Mouse (Mus musculus): ENCODE data around the gene Gm20605.
"Not testable (repeated sequence)": the region's sequence is repeated elsewhere in the genome, so short reads cannot be mapped to it uniquely, and the experiment has no call there.

The Gm20605 gene

DNA sequence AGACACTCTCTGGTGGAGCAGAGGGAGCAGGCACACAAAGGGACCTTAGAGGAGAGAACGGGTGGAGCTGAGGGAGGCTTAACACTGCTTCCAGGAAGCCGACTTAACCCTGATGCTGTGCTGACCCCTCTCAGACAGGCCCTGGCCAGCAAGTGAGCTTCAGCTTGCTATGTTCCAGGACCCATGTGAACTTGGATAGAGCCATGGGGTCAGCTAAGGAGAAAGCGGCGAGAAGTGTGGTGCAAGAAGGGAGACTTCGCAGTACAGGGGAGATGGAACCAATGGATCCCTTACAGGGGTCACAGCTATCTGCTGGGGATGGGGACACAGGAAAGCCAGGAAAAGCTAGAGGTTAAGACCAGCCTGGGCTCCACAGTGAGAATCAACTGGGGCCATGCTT is 15.9 kb upstream of the Gm20605 start:
- DNase-seq (ENCODE audit: low read depth), result no peak

DNA sequence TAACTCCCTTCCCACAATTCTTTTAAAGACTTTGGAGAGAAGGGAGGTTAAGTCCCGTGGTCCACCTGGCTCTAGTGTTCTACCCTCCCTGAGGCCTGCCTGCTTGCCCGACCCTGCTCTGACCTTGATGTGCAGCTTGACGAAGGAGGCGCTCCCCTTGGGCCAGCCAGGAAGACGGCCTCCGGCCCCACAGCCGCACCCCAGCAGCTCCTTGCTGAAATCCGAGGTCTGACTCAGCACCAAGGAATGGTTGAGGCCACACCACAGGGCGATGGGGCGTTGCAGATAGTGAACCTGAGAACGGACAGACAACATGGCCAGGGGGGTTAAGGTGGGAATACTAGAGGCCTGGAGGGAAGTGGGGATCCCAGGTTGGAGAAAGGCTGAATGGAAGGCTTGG is 15.4 kb upstream of the Gm20605 start, which contains the start of gene Pcolce:
Gene Pcolce (minus strand): TSS at position 235 of the 400 bp plus-strand sequence.
- peak; percentile 53 for DNase-seq (ENCODE audit: low read depth)

DNA sequence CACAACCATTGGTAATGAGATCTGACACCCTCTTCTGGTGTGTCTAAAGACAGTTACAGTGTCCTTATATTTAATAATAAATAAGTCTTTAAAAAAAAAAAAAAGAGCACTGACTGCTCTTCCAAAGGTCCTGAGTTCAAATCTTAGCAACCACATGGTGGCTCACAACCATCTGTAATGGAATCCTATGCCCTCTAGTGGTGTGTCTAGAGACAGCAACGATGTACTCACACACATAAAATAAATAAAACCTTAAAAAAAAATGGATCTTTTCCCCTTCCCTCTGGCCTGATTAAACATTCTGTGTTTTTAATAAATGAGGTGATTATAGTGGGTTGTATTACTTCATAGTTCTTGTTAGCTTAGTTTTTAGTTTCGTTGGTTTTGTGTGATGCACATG is 14.1 kb upstream of the Gm20605 start:
- DNase-seq (ENCODE audit: low read depth), result not testable (repeated sequence)

DNA sequence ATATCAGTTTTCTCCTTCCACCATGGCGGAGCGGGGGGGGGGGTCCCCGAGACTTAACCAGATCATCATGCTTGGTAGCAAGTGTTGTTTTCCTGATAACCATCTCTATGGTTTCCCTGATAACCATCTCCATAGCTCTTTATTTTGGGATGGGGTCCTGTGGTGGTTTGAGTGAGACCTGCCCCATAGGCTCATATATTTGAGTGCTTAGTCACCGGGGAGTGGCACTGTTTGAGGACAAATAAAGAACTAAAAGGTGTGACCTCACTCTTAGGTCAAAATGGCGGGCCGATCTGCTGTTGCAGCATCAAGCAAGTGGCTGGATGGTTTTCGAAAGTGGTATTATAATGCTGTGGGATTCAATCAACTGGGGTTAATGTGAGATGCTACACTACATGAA is 13.6 kb upstream of the Gm20605 start:
- no peak for DNase-seq (ENCODE audit: low read depth)

DNA sequence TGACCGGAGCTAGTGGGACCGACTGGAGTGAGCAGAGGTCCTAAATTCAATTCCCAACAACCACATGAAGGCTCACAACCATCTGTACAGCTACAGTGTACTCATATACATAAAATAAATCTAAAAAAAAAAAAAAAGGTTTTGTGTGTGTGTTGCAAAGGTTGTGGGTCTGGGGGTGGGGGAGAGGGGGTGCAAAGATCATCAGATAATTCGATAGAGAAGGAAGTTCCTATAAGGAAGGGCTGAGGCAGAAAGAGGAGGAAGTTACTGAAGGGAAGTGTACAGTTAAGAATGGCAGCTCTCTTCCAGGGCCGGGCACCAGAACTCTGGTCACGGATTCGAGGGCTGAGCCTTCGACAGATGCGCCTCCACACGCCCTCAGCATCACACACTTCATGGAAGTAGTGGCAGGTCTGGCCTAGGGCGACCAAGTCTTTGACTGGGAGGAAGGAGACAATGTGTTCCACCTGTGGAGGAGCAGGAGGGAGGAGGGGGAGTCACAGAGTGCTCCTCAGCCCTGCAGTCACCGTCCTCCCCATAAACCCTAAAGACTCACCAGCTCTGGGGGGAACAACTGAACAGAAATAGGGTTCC is 4.9 kb upstream of the Gm20605 start:
- no peak for DNase-seq (ENCODE audit: low read depth)

DNA sequence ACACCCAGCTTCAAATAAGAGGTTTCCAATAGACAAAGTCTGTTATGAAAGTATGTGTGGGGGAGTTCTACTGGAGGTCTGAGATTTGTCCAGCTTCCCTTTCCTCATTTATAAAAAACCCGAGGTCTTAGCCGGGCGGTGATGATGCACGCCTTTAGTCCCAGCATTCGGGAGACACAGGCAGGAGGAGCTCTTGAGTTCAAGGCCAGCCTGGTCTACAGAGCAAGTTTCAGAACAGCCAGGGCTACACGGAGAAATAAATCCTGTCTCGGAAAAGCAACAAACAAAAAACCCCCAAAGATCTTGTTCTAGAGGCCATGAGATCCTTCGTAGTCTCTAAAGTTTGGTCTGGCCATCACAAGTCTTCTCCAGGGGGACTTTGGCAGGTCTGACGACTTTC is 984 bp upstream of the Gm20605 start:
- DNase-seq (ENCODE audit: low read depth), result peak; percentile 68

DNA sequence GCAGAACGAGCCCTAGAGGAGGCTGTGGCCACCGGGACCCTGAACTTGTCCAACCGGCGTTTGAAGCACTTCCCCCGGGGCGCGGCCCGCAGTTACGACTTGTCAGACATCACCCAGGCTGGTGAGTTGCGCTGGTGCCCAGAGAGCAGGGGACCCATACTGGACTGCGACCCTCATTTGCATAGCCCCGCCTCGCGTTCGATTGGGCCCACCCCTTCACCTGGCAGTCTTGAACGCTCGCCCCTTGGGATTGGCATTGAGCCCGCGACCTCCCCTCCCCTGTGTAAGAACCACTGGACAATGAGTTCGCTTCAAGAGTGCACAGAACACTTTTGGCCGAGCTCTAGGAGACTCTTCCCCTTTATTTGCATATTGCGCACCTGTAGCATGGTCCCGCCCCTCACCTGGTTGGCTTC is 339 bp downstream of the Gm20605 start:
- no peak for DNase-seq (ENCODE audit: low read depth)

DNA sequence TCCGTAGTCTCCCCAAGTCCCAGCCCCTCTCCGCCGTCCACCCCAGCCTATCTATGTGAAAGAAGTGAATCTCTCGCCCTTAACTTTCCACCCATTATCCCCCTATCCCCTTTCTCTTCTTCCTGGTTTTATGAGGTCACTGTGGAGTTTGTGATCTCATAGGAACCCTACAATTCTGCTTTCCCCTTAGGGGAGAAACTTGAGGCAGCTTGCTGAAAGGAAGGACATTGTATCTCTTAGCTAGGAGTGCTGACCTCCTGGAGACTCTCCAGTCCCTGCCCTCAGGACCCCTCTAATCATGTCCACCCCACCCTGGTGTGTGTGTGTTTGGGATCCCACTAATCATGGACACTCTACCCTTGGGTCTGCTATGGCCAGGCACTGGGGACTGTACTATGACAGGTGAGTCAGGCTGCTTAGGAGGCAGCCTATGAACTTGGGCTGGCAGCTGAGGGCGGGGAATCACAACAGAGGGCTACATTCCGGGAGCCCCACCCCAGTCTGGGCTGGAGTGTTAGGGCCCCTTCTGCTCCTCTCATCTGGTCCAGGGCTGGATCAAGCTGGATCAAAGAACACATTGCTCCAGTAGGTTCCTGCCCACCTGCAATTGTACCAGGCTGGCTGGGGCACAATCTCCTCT is 1.1 kb downstream of the Gm20605 start:
- peak; percentile 56 for DNase-seq (ENCODE audit: low read depth)

DNA sequence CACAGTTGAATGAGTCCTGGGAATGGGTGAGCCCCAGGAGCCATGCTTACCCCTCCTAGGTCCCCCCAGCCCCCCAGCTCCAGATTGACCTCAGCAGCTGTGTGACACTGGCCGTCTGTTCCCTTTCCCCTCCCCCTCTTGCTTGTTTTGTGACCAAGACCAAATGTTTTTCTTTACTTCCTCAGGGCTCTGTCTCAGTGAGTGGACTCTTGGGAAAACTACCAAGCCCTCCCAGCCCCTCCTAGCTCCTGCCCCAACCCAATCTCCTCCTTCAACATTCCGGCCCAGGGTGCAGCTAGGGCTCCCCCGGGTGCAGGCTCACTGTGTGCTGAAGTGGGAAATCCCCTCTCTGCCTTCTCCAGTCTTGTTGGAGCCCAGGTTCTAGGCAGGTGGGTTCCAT is 1.6 kb downstream of the Gm20605 start:
- DNase-seq (ENCODE audit: low read depth), result peak; percentile 40

DNA sequence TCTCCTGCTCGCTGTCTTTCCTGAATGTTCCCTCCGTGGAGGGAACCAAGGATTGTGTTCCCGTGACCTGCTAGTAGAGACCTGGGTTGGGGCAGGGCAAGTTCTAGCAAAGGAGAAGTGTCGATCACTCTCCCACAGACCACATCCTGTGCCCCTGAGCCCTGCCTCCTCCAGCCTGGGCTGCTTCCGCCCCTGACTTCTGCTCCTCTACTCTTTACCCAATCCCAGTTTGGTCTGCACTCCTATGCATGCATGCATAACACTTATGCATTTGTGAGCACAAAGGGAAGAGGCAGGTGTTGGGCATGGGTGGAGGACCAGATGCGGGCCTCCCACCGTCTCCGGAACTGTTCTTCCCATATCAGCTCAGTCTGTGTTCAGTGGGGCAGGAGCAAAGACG is 2.2 kb downstream of the Gm20605 start:
- DNase-seq (ENCODE audit: low read depth), result peak; percentile 87

DNA sequence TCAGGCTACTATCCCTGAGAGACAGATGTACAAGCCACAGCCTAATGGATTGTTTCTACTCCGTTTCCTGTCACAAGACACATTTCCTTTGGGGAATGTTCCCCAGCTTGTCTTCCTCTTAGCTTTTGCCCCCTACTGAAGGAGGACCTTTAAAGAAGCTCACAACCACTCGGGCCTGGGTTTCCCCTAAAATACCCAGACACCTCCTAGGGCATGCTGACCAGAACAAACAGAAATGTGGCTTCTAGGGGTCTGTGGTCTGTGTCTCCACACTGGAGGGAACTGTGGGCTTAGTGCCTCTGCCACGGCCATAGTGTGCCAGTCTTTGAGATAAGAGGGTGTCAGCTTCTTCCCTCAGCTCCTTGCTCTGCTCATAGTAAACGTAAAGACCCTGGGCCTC is 2.6 kb downstream of the Gm20605 start:
- DNase-seq (ENCODE audit: low read depth), result no peak

DNA sequence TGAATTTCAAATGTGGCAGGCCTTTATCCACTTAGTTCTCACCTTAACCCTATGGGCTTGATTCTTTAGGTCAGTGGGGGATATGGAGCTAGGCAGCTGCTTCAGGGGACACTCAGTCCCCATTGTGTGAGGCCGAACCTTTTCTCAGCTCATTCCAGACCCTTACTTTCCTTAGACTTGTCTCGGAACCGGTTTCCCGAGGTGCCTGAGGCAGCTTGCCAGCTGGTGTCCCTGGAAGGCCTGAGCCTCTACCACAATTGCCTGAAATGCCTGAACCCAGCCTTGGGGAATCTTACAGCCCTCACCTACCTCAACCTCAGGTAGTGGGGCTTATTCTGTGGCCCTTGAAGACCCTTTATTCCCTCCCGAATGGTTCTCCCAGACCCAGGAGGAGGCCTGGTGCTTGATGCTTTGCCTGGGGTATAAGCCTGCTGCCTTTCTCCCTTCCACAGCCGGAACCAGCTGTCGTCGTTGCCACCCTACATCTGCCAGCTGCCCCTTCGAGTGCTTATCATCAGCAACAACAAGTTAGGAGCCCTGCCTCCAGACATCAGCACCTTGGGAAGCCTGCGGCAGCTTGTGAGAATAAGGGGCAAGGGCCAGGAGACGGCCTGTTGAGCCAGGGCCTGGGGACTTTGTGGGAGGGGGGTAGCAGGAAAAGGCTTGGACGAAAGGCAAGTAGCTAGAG is 4.6 kb downstream of the Gm20605 start:
- DNase-seq (ENCODE audit: low read depth), result no peak

DNA sequence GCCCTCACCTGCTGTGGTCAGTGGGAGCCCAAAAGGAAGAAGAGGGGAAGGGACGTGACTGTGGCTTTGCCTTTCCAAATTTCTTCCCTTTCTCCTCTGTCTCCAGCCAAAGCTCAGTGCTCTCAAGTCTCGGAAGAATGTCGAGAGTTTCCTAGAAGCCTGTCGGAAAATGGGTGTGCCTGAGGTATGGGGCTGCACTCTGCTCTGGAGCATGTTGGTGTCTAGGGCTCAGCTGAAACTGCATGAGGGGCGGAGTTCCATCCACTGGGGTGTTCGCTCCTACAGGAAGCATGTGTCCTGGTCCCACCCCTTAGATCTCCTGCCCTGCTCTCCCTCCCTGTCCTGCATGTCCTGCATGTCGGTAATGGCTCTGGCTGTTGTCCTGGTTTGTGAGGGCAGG is 10.5 kb downstream of the Gm20605 start:
- no peak for DNase-seq (ENCODE audit: low read depth)

DNA sequence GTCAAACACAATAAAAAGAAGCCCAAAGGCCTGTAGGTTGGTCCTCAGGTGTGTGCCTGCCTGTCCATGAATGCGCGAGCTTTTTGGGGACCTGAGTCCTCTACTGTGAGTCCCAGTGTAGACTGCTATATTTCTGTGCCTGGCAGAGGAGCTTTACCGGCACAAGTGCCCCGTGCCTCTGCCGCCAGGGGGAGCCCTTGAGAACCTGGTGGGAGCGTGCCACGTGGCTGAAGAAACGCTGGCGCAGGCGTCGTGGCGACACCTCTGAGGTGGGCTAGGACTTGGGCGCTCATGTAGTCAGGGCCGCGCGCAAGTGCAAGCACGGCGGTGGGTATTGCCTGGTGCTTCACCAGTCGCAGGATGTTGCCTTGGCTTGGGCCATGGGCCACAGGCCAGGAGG is 12.1 kb downstream of the Gm20605 start, which contains the start of gene Sap25:
Gene Sap25 (plus strand): TSS at position 281 of the 400 bp plus-strand sequence.
- peak; percentile 32 for DNase-seq (ENCODE audit: low read depth)

DNA sequence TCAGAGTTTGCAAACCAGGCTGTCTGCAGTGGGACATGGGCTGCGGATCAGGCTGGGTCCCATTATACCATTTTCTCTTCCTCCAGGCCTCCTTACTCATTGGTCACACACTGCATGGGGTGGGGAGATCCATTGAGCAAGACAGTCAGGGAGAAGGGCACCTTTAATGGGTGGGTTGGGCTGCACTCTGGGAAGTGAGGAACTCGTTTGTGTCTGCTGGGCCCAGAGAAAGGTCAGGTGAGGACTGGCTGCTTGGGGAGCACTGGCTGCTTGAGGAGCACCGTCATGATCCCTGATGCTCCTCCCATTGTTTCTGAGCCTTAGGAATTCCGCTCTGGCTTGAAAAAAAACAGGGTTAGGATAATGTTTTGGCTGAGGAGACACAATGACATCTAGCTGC is 13.9 kb downstream of the Gm20605 start:
- DNase-seq (ENCODE audit: low read depth), result no peak

DNA sequence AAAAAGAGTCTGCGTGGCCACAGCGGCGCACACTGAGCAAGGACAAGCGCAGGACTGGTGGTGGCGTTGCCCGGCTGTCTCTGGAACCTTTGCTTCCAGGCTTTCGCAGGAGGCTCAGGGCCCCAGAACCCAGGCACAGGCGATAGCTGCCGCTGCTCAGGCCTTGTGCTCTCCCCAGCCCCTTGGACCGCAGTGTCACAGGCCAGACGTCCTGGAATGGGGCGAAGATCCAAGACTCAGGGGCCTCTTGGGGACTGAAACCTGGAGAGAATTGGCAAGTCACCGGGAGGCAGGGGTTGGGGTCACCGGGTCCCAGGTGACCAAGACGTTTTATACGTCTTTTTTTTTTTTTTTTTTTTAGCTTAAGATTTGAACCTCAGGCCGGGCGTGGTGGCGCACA is 15.5 kb downstream of the Gm20605 start:
- DNase-seq (ENCODE audit: low read depth), result no peak

DNA sequence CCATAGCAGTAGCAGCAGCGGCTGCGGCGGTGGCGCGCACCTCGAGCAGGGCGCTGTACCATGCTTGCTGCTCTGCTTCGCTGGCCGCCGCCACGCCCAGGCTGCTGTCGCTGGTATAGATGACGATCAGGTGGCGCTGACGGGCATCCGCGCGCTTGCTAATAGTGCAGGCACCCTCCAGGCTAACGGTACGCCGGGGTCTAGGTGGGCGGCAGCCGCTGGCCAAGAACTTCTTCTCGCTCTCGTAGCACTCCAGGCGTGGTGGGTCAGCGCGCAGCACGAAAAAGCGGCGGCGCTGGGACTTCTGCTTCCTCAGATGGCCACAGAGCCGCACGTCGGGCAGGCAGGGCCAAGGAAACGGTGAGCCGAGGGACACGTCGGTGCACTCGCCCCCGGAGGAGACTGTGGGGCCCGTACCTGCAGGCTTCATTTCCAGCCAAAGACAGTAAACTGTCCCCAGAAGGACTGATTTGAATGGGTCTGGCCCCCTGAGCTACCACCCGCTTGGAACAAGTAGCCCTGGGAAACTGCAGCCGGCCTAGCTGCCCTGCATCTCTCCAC is 16.2 kb downstream of the Gm20605 start:
- DNase-seq (ENCODE audit: low read depth), result no peak

DNA sequence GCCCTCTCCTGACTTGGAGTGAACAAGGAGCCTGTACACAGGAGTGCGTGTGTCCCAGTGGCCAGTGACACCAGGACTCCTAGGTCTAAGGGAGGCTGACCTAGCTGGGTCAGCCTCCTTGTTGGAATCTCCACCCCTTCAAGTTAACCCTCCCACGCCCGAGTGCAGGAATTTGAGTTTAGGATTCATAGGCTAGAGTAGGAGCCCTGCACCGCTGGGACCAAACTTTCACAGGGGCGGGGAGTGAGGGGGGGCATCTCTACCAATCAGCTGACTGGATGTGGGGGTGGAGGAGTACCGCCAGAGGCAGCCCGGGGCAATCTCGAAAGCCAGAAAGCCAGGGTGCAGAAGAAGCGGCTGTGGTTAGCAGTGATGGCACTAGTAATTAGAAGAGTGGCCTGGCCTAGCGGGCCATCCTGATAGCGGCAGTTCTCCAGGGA is 16.7 kb downstream of the Gm20605 start, which contains the start of gene Irs3:
Gene Irs3 (minus strand): TSS at position 63 of the 440 bp plus-strand sequence.
- no peak for DNase-seq (ENCODE audit: low read depth)

DNA sequence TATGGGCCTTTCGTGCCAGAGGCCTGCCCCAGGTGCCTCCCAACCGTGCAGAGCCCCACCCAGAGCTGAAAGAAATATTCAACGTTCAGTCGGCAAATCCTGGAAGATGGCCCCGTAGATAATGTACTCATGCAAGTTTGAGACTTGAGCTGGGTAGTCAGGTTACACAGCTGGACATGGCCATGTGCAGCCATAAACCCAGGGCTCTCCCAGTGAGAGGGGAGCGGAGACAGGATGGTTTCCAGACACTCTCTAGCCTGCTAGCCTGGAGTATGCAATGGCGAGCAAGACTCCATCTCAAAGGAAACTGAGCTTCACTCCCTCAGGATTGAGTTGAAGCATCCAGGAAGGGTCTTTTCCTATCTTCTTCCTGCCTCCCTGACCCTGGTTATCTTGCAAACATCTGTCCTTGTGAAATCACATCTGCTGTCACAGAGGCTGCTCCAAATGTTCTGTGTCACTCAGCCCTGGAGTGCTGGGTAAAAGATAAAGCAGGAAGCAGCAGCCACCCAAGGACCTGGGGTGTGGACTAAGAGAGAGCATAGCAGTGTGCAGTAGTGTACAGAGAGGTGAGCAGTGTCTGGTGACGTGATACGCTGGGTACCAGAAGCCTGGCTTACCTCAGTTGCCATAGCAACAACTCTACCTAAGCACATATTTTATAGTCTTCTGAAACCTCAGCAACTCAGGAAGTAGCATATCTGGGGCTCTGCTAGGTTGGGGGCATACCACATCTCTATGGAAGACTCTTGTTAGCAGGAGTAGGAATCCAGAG is 19.0 kb downstream of the Gm20605 start:
- DNase-seq (ENCODE audit: low read depth), result no peak

DNA sequence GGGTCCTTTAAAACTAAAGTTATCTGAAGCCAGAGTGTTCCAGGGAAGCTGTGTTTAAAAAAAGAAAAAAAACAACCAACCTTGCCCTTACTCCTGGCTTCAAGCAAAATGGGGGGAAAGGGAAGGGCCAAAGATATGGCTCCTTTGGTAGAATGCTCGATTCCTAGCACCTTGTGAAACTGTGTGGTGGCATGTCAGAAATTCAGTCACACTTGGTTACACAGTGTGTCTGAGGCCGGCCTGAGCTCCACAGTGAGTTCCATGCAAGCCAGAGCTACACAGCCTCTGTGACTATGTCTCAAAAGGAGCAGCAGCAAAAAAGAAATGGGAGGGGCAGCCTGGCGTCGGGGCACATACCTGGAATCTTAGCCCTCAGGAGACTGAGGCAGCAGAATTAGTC is 20.3 kb downstream of the Gm20605 start:
- no peak for DNase-seq (ENCODE audit: low read depth)

DNA sequence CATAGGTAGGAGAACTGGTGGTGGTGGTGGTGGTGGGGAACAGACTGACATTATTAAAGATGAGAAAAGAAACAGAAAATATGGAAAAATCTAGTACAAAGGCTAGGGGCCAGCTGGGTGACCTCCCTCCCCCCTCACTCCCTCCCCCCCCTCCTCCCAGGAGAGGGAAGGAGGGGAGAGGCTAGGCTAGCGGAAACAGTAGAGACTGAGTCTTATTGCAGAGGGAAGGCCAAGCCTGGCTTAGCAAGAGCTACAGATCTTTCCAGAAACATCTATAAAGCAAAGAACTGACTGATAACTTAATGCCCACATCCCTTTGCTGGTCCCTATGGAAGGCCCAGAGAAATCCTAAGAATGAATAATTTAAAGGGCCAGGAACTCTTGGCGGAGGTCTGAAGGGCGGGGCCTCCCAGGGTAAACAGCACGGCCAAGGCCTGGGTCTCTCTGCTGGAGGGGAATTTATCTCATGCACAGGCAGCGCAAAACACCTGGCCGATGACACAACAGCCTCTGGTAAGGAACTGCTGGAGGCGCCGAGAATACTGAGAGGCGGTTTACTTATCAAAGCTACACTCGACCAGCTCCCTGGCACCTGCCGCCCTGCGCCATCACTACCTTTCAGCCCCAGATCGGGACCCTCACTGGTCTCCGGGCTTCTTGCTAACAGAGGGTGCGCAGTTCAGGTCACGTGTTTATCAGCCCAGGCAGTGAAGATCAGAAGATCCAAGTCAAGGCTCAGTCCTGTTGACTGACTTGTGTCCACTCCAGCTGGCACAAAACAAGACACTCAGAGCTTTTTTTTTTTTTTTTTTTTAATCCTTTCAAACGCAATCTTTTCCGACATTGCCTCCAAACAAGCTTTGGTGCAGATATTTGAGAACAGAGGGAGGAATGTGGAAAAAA is 20.9 kb downstream of the Gm20605 start:
- DNase-seq (ENCODE audit: low read depth), result no peak
